Mouse (Mus musculus): ENCODE data around the gene Cubn. TPM values are rescaled to one million over a fixed set of nuclear protein-coding genes. Genes with fewer than 3 reads are reported as not detected.

Cubn gene
- polyA plus RNA-seq, 1 experiment from 2014 or later: 1.5 TPM

DNA sequence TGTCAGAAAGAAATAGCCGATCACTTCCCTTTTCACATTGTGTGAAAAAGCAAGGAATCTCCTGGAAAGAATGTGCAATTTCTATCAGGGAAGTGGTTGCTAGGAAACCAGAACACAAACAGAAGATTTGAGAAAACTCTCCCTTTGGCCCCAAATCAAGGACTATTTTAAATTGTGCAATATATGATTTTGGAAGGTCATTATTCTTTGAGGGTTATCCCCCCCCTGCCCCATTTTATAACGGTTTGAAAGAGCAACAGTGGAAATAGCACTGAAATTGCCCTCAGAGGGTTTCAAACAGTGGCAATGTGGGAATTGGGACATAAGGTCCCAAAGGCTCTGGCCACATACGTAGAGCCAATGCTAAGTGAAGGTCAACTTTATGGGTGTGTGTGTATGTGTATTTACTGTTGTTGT lies 95.5 kb downstream of the Cubn start:
- no peaks in the 10 kb centered on the region for H3K9me3 ChIP-seq (ENCODE audit: low read depth, low read length)
- H3K4me1 ChIP-seq (ENCODE audit: insufficient read depth): peaks cover 12% of the 10 kb centered on the region
- H3K4me3 ChIP-seq (ENCODE audit: low read depth, low read length): no peak overlapping the region
- H3K9ac ChIP-seq: no peak overlapping the region
- no peak for TF ChIP-seq CTCF (IDR thresholded peaks at IDR 0.05; ENCODE audit: low read depth)
- no peak overlapping the region for H3K4me2 ChIP-seq
- no peaks in the 10 kb centered on the region for H3K27me3 ChIP-seq (ENCODE audit: insufficient read depth, low read length)
- ATAC-seq (ENCODE audit: insufficient read depth) (0 out of 2 replicates have a peak, but pooled peaks have one; percentile 22), DNase-seq (peak; percentile 84)
- H3K27ac ChIP-seq (ENCODE audit: low read depth): peak overlapping the region; percentile 36; the same call in 1 of the 2 replicates
- WGBS: 26% methylated on average over 3 of the region's 3 CpGs
- no peaks in the 10 kb centered on the region for H3K36me3 ChIP-seq (ENCODE audit: insufficient read depth)

GRCm38 (mm10) chr2:13391018-13391417 lies 100.6 kb downstream of the Cubn start:
- Histone ChIP-seq H3K9me3 (ENCODE audit: low read depth, low read length) (no peaks in the 10 kb centered on the region), H3K9ac (no peak overlapping the region), H3K27me3 (ENCODE audit: insufficient read depth, low read length) (no peaks in the 10 kb centered on the region), H3K27ac (ENCODE audit: low read depth) (peak overlapping the region; percentile 25; the same call in 1 of the 2 replicates), H3K4me1 (ENCODE audit: insufficient read depth) (no peaks in the 10 kb centered on the region; the same call in 1 of the 2 replicates), H3K4me2 (no peak overlapping the region), H3K4me3 (ENCODE audit: low read depth, low read length) (no peak overlapping the region), H3K36me3 (ENCODE audit: insufficient read depth) (no peaks in the 10 kb centered on the region)
- DNase-seq (peak; percentile 55), ATAC-seq (ENCODE audit: insufficient read depth) (peak; percentile 39; the same call in 1 of the 2 replicates)
- WGBS: 22% methylated on average over 3 of the region's 3 CpGs
- no peak for TF ChIP-seq CTCF (IDR thresholded peaks at IDR 0.05; ENCODE audit: low read depth)

GRCm38 (mm10) chr2:13386631-13387030 lies 105.0 kb downstream of the Cubn start:
- H3K9ac ChIP-seq: no peak overlapping the region
- no peak for TF ChIP-seq CTCF (IDR thresholded peaks at IDR 0.05; ENCODE audit: low read depth)
- H3K36me3 ChIP-seq (ENCODE audit: insufficient read depth): no peaks in the 10 kb centered on the region
- no peak for ATAC-seq (ENCODE audit: insufficient read depth)
- H3K4me3 ChIP-seq (ENCODE audit: low read depth, low read length): no peak overlapping the region
- H3K9me3 ChIP-seq (ENCODE audit: low read depth, low read length): no peaks in the 10 kb centered on the region
- no peaks in the 10 kb centered on the region for H3K27me3 ChIP-seq (ENCODE audit: insufficient read depth, low read length)
- 92% methylated on average over 5 of the region's 5 CpGs for WGBS
- peaks cover 6% of the 10 kb centered on the region for H3K4me1 ChIP-seq (ENCODE audit: insufficient read depth)
- no peak for DNase-seq
- H3K4me2 ChIP-seq: no peak overlapping the region
- no peak overlapping the region for H3K27ac ChIP-seq (ENCODE audit: low read depth)

GRCm38 (mm10) chr2:13385542-13386345 lies 105.9 kb downstream of the Cubn start:
- peak overlapping the region; percentile 84 for H3K27ac ChIP-seq (ENCODE audit: low read depth)
- peak; percentile 21; the same call in 1 of the 2 replicates for ATAC-seq (ENCODE audit: insufficient read depth)
- peak; percentile 14 for DNase-seq

GRCm38 (mm10) chr2:13384775-13385541 lies 106.7 kb downstream of the Cubn start:
- Histone ChIP-seq H3K9ac (no peak overlapping the region), H3K4me3 (ENCODE audit: low read depth, low read length) (no peak overlapping the region), H3K4me2 (no peak overlapping the region), H3K4me1 (ENCODE audit: insufficient read depth) (peaks cover 6% of the 10 kb centered on the region), H3K27ac (ENCODE audit: low read depth) (peak overlapping the region; percentile 84), H3K9me3 (ENCODE audit: low read depth, low read length) (no peaks in the 10 kb centered on the region), H3K36me3 (ENCODE audit: insufficient read depth) (no peaks in the 10 kb centered on the region), H3K27me3 (ENCODE audit: insufficient read depth, low read length) (no peaks in the 10 kb centered on the region)
- DNase-seq: peak; percentile 40
- ATAC-seq (ENCODE audit: insufficient read depth): peak; percentile 78
- no peak for TF ChIP-seq CTCF (IDR thresholded peaks at IDR 0.05; ENCODE audit: low read depth)
- 26% methylated on average over 4 of the region's 4 CpGs for WGBS

More at GRCm38 (mm10) chr2:13385542-13386345, 105.9 kb downstream of the Cubn start:
- no peak overlapping the region for H3K4me3 ChIP-seq (ENCODE audit: low read depth, low read length)
- H3K36me3 ChIP-seq (ENCODE audit: insufficient read depth): no peaks in the 10 kb centered on the region
- WGBS: 53% methylated on average over 3 of the region's 3 CpGs
- no peak for TF ChIP-seq CTCF (IDR thresholded peaks at IDR 0.05; ENCODE audit: low read depth)
- no peak overlapping the region for H3K9ac ChIP-seq
- H3K4me1 ChIP-seq (ENCODE audit: insufficient read depth): peaks cover 6% of the 10 kb centered on the region
- H3K27me3 ChIP-seq (ENCODE audit: insufficient read depth, low read length): no peaks in the 10 kb centered on the region
- no peaks in the 10 kb centered on the region for H3K9me3 ChIP-seq (ENCODE audit: low read depth, low read length)
- no peak overlapping the region for H3K4me2 ChIP-seq

DNA sequence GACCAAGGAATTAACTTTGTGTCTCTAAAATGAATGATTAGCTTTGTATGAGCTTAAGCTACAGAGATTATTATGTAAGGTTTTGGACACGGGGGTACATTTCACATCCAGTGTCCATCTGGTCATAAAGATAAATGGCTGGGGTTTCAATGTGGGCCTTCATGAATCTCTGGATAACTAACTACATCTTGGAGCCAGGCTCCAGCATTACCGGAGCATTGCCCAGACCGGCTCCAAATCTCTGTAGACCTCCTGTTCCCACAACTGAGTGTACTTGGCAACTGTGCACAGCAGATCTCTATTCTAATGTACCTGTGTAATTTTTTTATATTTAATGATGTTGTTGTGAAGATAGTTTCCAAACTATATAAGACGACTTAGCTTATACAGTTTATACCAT lies 115.4 kb downstream of the Cubn start:
- no peak overlapping the region for H3K4me2 ChIP-seq
- no peak overlapping the region for H3K9ac ChIP-seq
- H3K9me3 ChIP-seq (ENCODE audit: low read depth, low read length): no peaks in the 10 kb centered on the region
- H3K27me3 ChIP-seq (ENCODE audit: insufficient read depth, low read length): no peaks in the 10 kb centered on the region
- no peak overlapping the region for H3K27ac ChIP-seq (ENCODE audit: low read depth)
- no peak for TF ChIP-seq CTCF (IDR thresholded peaks at IDR 0.05; ENCODE audit: low read depth)
- WGBS: 78% methylated on average over 4 of the region's 4 CpGs
- DNase-seq (no peak), ATAC-seq (ENCODE audit: insufficient read depth) (no peak)
- no peak overlapping the region for H3K4me3 ChIP-seq (ENCODE audit: low read depth, low read length)
- H3K4me1 ChIP-seq (ENCODE audit: insufficient read depth): 0 out of 2 replicates have a peak, but pooled peaks cover 6% of the 10 kb centered on the region
- no peaks in the 10 kb centered on the region for H3K36me3 ChIP-seq (ENCODE audit: insufficient read depth)

DNA sequence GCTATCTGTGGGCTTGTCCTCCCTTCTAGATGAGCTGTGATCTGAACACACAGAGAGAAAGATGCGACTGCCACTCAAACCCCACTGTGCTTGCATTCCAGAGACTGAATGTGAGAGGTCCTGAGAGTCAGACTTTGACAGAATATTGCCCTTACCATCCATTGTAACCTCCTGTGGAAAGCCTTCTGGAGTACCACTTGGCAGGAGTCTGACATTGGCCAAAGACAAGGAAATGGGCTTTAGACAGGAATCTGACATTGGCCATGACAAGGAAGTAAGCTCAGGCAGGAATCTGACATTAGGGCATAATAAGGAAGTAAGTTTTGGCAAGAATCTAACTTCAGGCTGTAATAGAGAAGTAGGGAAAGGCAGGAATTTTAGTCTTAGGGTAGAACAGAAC lies 118.3 kb downstream of the Cubn start:
- peak overlapping the region; percentile 91; the same call in 1 of the 2 replicates for H3K27ac ChIP-seq (ENCODE audit: low read depth)
- no peak overlapping the region for H3K9ac ChIP-seq
- no peaks in the 10 kb centered on the region for H3K27me3 ChIP-seq (ENCODE audit: insufficient read depth, low read length)
- H3K4me1 ChIP-seq (ENCODE audit: insufficient read depth): 0 out of 2 replicates have a peak, but pooled peaks cover 6% of the 10 kb centered on the region
- DNase-seq (no peak), ATAC-seq (ENCODE audit: insufficient read depth) (no peak)
- no peaks in the 10 kb centered on the region for H3K9me3 ChIP-seq (ENCODE audit: low read depth, low read length)
- no peaks in the 10 kb centered on the region for H3K36me3 ChIP-seq (ENCODE audit: insufficient read depth)
- H3K4me2 ChIP-seq: no peak overlapping the region
- no peak for TF ChIP-seq CTCF (IDR thresholded peaks at IDR 0.05; ENCODE audit: low read depth)
- no peak overlapping the region for H3K4me3 ChIP-seq (ENCODE audit: low read depth, low read length)
- WGBS: 69% methylated on average over 1 of the region's 1 CpGs
